Mouse (Mus musculus) liver, adult 10 weeks (tissue): Measurements from ENCODE around the gene Xpot. TPM values are rescaled to one million over a fixed set of nuclear protein-coding genes. Genes with fewer than 3 reads are reported as not detected.

ENCODE experiments used
- polyA plus RNA-seq: library from polyadenylated mRNA; stranded (reverse); fragments of 350-450 nt; fragmentation: Illumina TruSeq; extraction: RNeasy Lipid Tissue Mini Kit (QIAGEN cat#74804); gene quantifications from one replicate; pipeline ENCODE4 v1.2.3, GENCODE M21; 2014; ENCODE audit warnings: low read depth, low replicate concordance

The Xpot gene
- polyA plus RNA-seq, result 93.2 TPM

GRCm38 (mm10) chr10:121626186-121626882 is at the start of gene Xpot:
TSS of gene Xpot (minus strand) at chr10:121626332.

GRCm38 (mm10) chr10:121641272-121642053 is 15.3 kb upstream of the Xpot start, which contains the start of gene D930020B18Rik:
TSS of gene D930020B18Rik (plus strand) at chr10:121641588.

GRCm38 (mm10) chr10:121586675-121587370 is 39.3 kb downstream of the Xpot start, which contains the start of gene Tbk1:
TSS of gene Tbk1 (minus strand) at chr10:121586787.

Other genes starting within 250 kb of the Xpot start
- gene Rassf3, start 150.0 kb downstream of the Xpot start, polyA plus RNA-seq, result 18.4 TPM
- 35.7 TPM for gene Tbk1, start 39.5 kb downstream of the Xpot start, polyA plus RNA-seq
- gene D930020B18Rik, start 15.3 kb upstream of the Xpot start, polyA plus RNA-seq, result not detected
- gene BC048403, start 113.6 kb upstream of the Xpot start, polyA plus RNA-seq, result 3.9 TPM